Mouse (Mus musculus) midbrain, embryonic 16.5 days (tissue): Measurements from ENCODE around the gene Csrp1. TPM values are rescaled to one million over a fixed set of nuclear protein-coding genes. Genes with fewer than 3 reads are reported as not detected.
A peak's percentile ranks its signal among the peaks of the same experiment; 100 is the strongest.

ENCODE experiments used
- ATAC-seq: fragments of 200-750 bp; cut with Nextera tagmentation; 2 replicates; pipeline ENCODE4 v1.8.0; 2017; ENCODE audit warnings: moderate TSS enrichment
- H3K27ac ChIP-seq: fragments of 300-500 bp; sonication (generic); 2 replicates; pipeline ENCODE4 v1.5.1; 2014; ENCODE audit warnings: mild to moderate bottlenecking, low read length, mixed read lengths
- H3K27me3 ChIP-seq: fragments of 300-500 bp; sonication (generic); 2 replicates; pipeline ENCODE4 v1.6.1; 2014; ENCODE audit warnings: low read depth, low read length, mixed read lengths; ENCODE audit not compliant: control insufficient read depth, insufficient read depth
- H3K36me3 ChIP-seq: fragments of 300-500 bp; sonication (generic); 2 replicates; pipeline ENCODE4 v1.6.1; 2014; ENCODE audit warnings: mild to moderate bottlenecking, low read length, moderate library complexity, mixed read lengths; ENCODE audit not compliant: control insufficient read depth, insufficient read depth
- H3K4me1 ChIP-seq: fragments of 300-500 bp; sonication (generic); 2 replicates; pipeline ENCODE4 v1.6.1; 2014; ENCODE audit warnings: mild to moderate bottlenecking, low read length, mixed read lengths; ENCODE audit not compliant: control insufficient read depth, insufficient read depth
- H3K4me2 ChIP-seq: fragments of 300-500 bp; sonication (generic); 2 replicates; pipeline ENCODE4 v1.6.1; 2014; ENCODE audit warnings: mild to moderate bottlenecking, low read length, mixed read lengths
- H3K4me3 ChIP-seq: fragments of 300-500 bp; sonication (generic); 2 replicates; pipeline ENCODE4 v1.5.1; 2014; ENCODE audit warnings: low read depth, mild to moderate bottlenecking, low read length, moderate library complexity, mixed read lengths
- H3K9ac ChIP-seq: fragments of 300-500 bp; sonication (generic); 2 replicates; pipeline ENCODE4 v1.6.1; 2014; ENCODE audit warnings: low read depth, low read length, mixed read lengths
- H3K9me3 ChIP-seq: fragments of 300-500 bp; sonication (generic); replicated peaks from 2 replicates; pipeline ENCODE4 v1.6.1; 2014; ENCODE audit warnings: mild to moderate bottlenecking, low read length, mixed read lengths; ENCODE audit not compliant: control insufficient read depth, poor library complexity, severe bottlenecking
- WGBS: fragments of 180-500 bp; shearing (Covaris S2); extraction: QIAGEN DNeasy Blood & Tissue Kit; methylation state at CpG from one replicate; pipeline ENCODE4 v1.1.7; 2014; 5-methylcytosine and 5-hydroxymethylcytosine counted together
- polyA plus RNA-seq: library from polyadenylated mRNA; unstranded; fragments of >200 nt; fragmentation: Nextera tagmentation; extraction: Ambion mirVana; gene quantifications from 2 replicates; pipeline ENCODE4 v1.2.1, GENCODE M21; 2015

The Csrp1 gene
- polyA plus RNA-seq, 1 experiment from 2014 or later = 13.1 TPM

GRCm38 (mm10) chr1:135723016-135723415, 3.2 kb downstream of the Csrp1 start:
- ATAC-seq = no peak
- Histone ChIP-seq H3K9me3 (no peaks in the 10 kb centered on the region), H3K4me3 (no peak overlapping the region), H3K4me1 (no peaks in the 10 kb centered on the region), H3K27ac (no peak overlapping the region), H3K9ac (no peak overlapping the region), H3K27me3 (no peaks in the 10 kb centered on the region), H3K36me3 (no peaks in the 10 kb centered on the region), H3K4me2 (no peak overlapping the region)
- WGBS = 70% methylated on average over 1 of the region's 1 CpGs

- Histone ChIP-seq H3K4me3 (no peak overlapping the region), H3K27ac (no peak overlapping the region), H3K4me2 (no peak overlapping the region), H3K27me3 (no peaks in the 10 kb centered on the region), H3K36me3 (no peaks in the 10 kb centered on the region), H3K9me3 (no peaks in the 10 kb centered on the region), H3K9ac (no peak overlapping the region), H3K4me1 (peaks cover under 1% of the 10 kb centered on the region; the same call in 1 of the 2 replicates)
- 67% methylated on average over 4 of the region's 4 CpGs for WGBS
- ATAC-seq = no peak
Observed at GRCm38 (mm10) chr1:135724134-135724533, 4.3 kb downstream of the Csrp1 start.

- no peak for ATAC-seq
- Histone ChIP-seq H3K27ac (no peak overlapping the region), H3K4me2 (no peak overlapping the region)
Observed at GRCm38 (mm10) chr1:135725324-135725723, 5.5 kb downstream of the Csrp1 start.

GRCm38 (mm10) chr1:135725936-135726335, 6.1 kb downstream of the Csrp1 start:
- Histone ChIP-seq H3K9me3 (no peaks in the 10 kb centered on the region), H3K36me3 (no peaks in the 10 kb centered on the region), H3K27me3 (no peaks in the 10 kb centered on the region), H3K9ac (no peak overlapping the region), H3K4me2 (no peak overlapping the region), H3K4me3 (no peak overlapping the region), H3K4me1 (peaks cover 5% of the 10 kb centered on the region; the same call in 1 of the 2 replicates), H3K27ac (no peak overlapping the region)
- ATAC-seq = no peak
- 77% methylated on average over 7 of the region's 7 CpGs for WGBS

More at GRCm38 (mm10) chr1:135725324-135725723, 5.5 kb downstream of the Csrp1 start:
- H3K36me3 ChIP-seq = no peaks in the 10 kb centered on the region
- no peak overlapping the region for H3K4me3 ChIP-seq
- 93% methylated on average over 6 of the region's 6 CpGs for WGBS
- peaks cover 5% of the 10 kb centered on the region; the same call in 1 of the 2 replicates for H3K4me1 ChIP-seq
- H3K9ac ChIP-seq = no peak overlapping the region
- H3K27me3 ChIP-seq = no peaks in the 10 kb centered on the region
- H3K9me3 ChIP-seq = no peaks in the 10 kb centered on the region

GRCm38 (mm10) chr1:135728631-135729366, 8.9 kb downstream of the Csrp1 start:
- Histone ChIP-seq H3K4me1 (peaks cover 5% of the 10 kb centered on the region; the same call in 1 of the 2 replicates), H3K9ac (peak overlapping the region; percentile 67), H3K36me3 (no peaks in the 10 kb centered on the region), H3K4me3 (peak overlapping the region; percentile 54), H3K27ac (no peak overlapping the region), H3K4me2 (peak overlapping the region; percentile 95), H3K9me3 (no peaks in the 10 kb centered on the region), H3K27me3 (no peaks in the 10 kb centered on the region)
- 1% methylated on average over 35 of the region's 35 CpGs for WGBS
- ATAC-seq = peak; percentile 83

- peak overlapping the region; percentile 95 for H3K4me2 ChIP-seq
- H3K4me3 ChIP-seq = peak overlapping the region; percentile 54
- ATAC-seq = peak; percentile 37
- peaks cover 5% of the 10 kb centered on the region; the same call in 1 of the 2 replicates for H3K4me1 ChIP-seq
- no peaks in the 10 kb centered on the region for H3K9me3 ChIP-seq
- H3K36me3 ChIP-seq = no peaks in the 10 kb centered on the region
- WGBS = under 1% methylated on average over 11 of the region's 11 CpGs
- H3K27ac ChIP-seq = no peak overlapping the region
- peak overlapping the region; percentile 67 for H3K9ac ChIP-seq
- H3K27me3 ChIP-seq = no peaks in the 10 kb centered on the region
Observed at GRCm38 (mm10) chr1:135729367-135729713, 9.5 kb downstream of the Csrp1 start.

GRCm38 (mm10) chr1:135729821-135730220, 10.0 kb downstream of the Csrp1 start:
- no peak overlapping the region for H3K9ac ChIP-seq
- H3K4me1 ChIP-seq = peaks cover 5% of the 10 kb centered on the region; the same call in 1 of the 2 replicates
- ATAC-seq = no peak
- 36% methylated on average over 4 of the region's 4 CpGs for WGBS
- no peak overlapping the region for H3K4me3 ChIP-seq
- peak overlapping the region; percentile 95 for H3K4me2 ChIP-seq
- H3K36me3 ChIP-seq = no peaks in the 10 kb centered on the region
- H3K27me3 ChIP-seq = no peaks in the 10 kb centered on the region
- no peak overlapping the region for H3K27ac ChIP-seq
- no peaks in the 10 kb centered on the region for H3K9me3 ChIP-seq

GRCm38 (mm10) chr1:135730296-135730695, 10.4 kb downstream of the Csrp1 start:
- no peak overlapping the region for H3K27ac ChIP-seq
- ATAC-seq = no peak
- 56% methylated on average over 3 of the region's 3 CpGs for WGBS
- H3K4me2 ChIP-seq = no peak overlapping the region
- no peaks in the 10 kb centered on the region for H3K9me3 ChIP-seq
- no peak overlapping the region for H3K9ac ChIP-seq
- H3K27me3 ChIP-seq = no peaks in the 10 kb centered on the region
- no peaks in the 10 kb centered on the region for H3K36me3 ChIP-seq
- peaks cover 5% of the 10 kb centered on the region; the same call in 1 of the 2 replicates for H3K4me1 ChIP-seq
- no peak overlapping the region for H3K4me3 ChIP-seq

- Histone ChIP-seq H3K4me2 (no peak overlapping the region), H3K36me3 (no peaks in the 10 kb centered on the region), H3K4me3 (no peak overlapping the region), H3K27me3 (no peaks in the 10 kb centered on the region), H3K4me1 (peaks cover 5% of the 10 kb centered on the region; the same call in 1 of the 2 replicates), H3K9me3 (no peaks in the 10 kb centered on the region), H3K27ac (no peak overlapping the region), H3K9ac (no peak overlapping the region)
- 82% methylated on average over 7 of the region's 7 CpGs for WGBS
- ATAC-seq = no peak
Observed at GRCm38 (mm10) chr1:135731393-135731792, 11.5 kb downstream of the Csrp1 start.
